Mouse (Mus musculus) limb, embryonic 14.5 days (tissue): Measurements from ENCODE around the gene Prpf31. TPM values are rescaled to one million over a fixed set of nuclear protein-coding genes. Genes with fewer than 3 reads are reported as not detected.

Experiments used
- ATAC-seq: fragments of 200-750 bp; cut with Nextera tagmentation; 2 replicates; pipeline ENCODE4 v1.8.0; 2017; ENCODE audit warnings: low read depth, moderate number of reproducible peaks, moderate TSS enrichment; ENCODE audit not compliant: low FRiP score
- DNase-seq: peaks from one replicate; pipeline ENCODE4 v3.0.0-alpha.2; 2015; ENCODE audit warnings: low spot score
- H3K27ac ChIP-seq: fragments of 300-500 bp; sonication (generic); replicated peaks from 2 replicates; pipeline ENCODE4 v1.5.1; 2014; ENCODE audit warnings: low read depth, mild to moderate bottlenecking, low read length, moderate library complexity, mixed read lengths
- H3K27me3 ChIP-seq: fragments of 300-500 bp; sonication (generic); 2 replicates; pipeline ENCODE4 v1.6.1; 2014; ENCODE audit warnings: low read length, mixed read lengths; ENCODE audit not compliant: control insufficient read depth, insufficient read depth
- H3K36me3 ChIP-seq: fragments of 300-500 bp; sonication (generic); 2 replicates; pipeline ENCODE4 v1.6.1; 2014; ENCODE audit warnings: mild to moderate bottlenecking, low read length, moderate library complexity, mixed read lengths; ENCODE audit not compliant: control insufficient read depth, insufficient read depth
- H3K4me1 ChIP-seq: fragments of 300-500 bp; sonication (generic); 2 replicates; pipeline ENCODE4 v1.6.1; 2014; ENCODE audit warnings: antibody characterized with exemption, low read length, mixed read lengths; ENCODE audit not compliant: control insufficient read depth, insufficient read depth
- H3K4me2 ChIP-seq: fragments of 300-500 bp; sonication (generic); replicated peaks from 2 replicates; pipeline ENCODE4 v1.6.1; 2014; ENCODE audit warnings: low read depth, mild to moderate bottlenecking, low read length, moderate library complexity; ENCODE audit not compliant: severe bottlenecking
- H3K4me3 ChIP-seq: fragments of 300-500 bp; sonication (generic); replicated peaks from 2 replicates; pipeline ENCODE4 v1.5.1; 2014; ENCODE audit warnings: low read length
- H3K9ac ChIP-seq: fragments of 300-500 bp; sonication (generic); 2 replicates; pipeline ENCODE4 v1.6.1; 2014; ENCODE audit warnings: mild to moderate bottlenecking, low read depth, low read length, moderate library complexity; ENCODE audit not compliant: severe bottlenecking
- H3K9me3 ChIP-seq: fragments of 300-500 bp; sonication (generic); 2 replicates; pipeline ENCODE4 v1.6.1; 2016; ENCODE audit warnings: low read length; ENCODE audit not compliant: control insufficient read depth
- POLR2A ChIP-seq: fragments of 200-500 bp; IDR thresholded peaks from 2 replicates; pipeline ENCODE4 v1.8.0; 2012; ENCODE audit warnings: inconsistent platforms, mild to moderate bottlenecking, moderate library complexity, borderline replicate concordance; ENCODE audit not compliant: insufficient read depth, insufficient read length; ENCODE audit errors: extremely low read depth
- WGBS: fragments of 180-500 bp; shearing (Covaris S2); extraction: QIAGEN DNeasy Blood & Tissue Kit; methylation state at CpG from one replicate; pipeline ENCODE4 v1.1.7; 2014; 5-methylcytosine and 5-hydroxymethylcytosine counted together
- microRNA-seq: library from miRNA; unstranded; fragments of <30 nt; microRNA quantifications from one replicate; pipeline ENCODE4, GENCODE M21; 2016
- polyA plus RNA-seq, 2 experiments: library from polyadenylated mRNA; depleted of rRNA in 1 of 2; stranded (reverse) in 1 of 2; unstranded in 1 of 2; fragments of >200 nt; fragmentation: Nextera tagmentation in 1 of 2; extraction: Ambion mirVana in 1 of 2; gene quantifications; 2 replicates each; pipeline versions ENCODE4 v1.2.1 to v1.2.3; 2012 to 2014

The Prpf31 gene
- polyA plus RNA-seq, 2 experiments, result 64.9 to 85.6 TPM

DNA sequence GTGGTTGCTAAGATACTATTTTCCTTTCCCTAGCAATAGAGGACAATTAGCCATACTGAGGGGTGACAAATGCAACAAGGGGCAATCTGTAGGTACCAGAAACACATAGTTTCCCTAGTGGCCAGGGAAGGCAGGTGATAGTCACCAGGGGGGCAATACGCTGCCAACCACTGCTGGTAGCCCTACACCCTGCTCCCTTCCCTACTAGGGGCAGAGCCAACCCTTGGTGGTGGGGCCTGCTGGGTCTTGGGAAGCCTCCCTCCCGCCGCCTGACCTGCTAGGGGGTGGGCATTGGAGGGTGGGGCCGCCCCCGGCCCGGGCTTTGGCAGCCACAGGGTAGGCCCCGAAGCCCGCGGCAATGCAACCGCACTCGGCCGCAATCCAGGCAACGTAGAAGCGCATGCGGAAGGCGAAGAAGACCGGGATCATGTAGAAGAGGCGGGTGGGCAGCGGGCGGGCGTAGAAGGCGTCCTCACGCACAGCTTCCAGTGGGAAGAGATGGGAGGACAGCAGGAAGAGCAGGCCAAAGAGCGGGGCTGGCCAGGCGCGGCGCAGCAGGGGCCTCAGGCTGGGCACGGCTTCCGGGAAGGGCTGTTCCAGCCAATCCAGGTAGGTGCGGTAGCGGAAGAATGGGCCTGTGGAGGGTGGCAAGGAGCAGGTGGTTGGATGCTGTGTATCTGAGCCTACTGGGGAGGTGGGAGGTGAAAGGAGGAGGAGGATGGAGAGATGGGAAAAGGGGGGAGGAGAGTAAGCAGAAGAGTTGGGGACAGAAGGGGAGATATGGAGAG is 55.8 kb downstream of the Prpf31 start:
- H3K27me3 ChIP-seq, result no peaks in the 10 kb centered on the region
- H3K4me1 ChIP-seq, result no peaks in the 10 kb centered on the region
- no peak overlapping the region for H3K9ac ChIP-seq
- H3K4me3 ChIP-seq, result no peak overlapping the region
- no peak overlapping the region for H3K27ac ChIP-seq
- WGBS, result 87% methylated on average over 31 of the region's 31 CpGs
- DNase-seq, result no peak
- H3K9me3 ChIP-seq, result no peaks in the 10 kb centered on the region
- H3K36me3 ChIP-seq, result peaks cover 64% of the 10 kb centered on the region
- no peak overlapping the region for H3K4me2 ChIP-seq
- ATAC-seq, result no peak
- no peak for TF ChIP-seq POLR2A

DNA sequence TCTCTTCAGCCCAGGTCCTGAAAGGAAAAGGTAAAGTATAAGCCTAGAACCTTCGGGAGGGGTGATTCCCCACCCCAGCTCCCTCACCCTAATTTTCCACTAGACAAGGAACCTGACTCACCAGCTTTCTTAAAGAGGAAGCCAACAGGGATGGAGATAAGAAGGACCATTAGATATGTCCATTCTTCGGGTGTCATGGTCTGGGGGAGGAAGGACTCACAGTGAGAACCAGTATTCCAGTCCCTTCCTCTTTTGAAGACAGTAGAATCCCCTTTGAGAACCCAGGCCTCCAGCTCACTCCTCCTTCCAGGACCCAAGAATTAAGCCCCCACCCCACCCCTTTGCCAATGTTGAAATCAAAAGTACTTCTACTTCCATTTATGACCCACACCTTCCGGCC is 62.1 kb downstream of the Prpf31 start:
- 35% methylated on average over 3 of the region's 3 CpGs for WGBS
- TF ChIP-seq POLR2A, result no peak
- Histone ChIP-seq H3K36me3 (peaks cover 34% of the 10 kb centered on the region), H3K4me3 (peak overlapping the region; percentile 78), H3K4me2 (peak overlapping the region; percentile 90), H3K9ac (peak overlapping the region; percentile 89), H3K9me3 (no peaks in the 10 kb centered on the region), H3K27me3 (no peaks in the 10 kb centered on the region), H3K4me1 (peaks cover 13% of the 10 kb centered on the region), H3K27ac (0 out of 2 replicates have a peak overlapping the region, but pooled peaks have one; percentile 94)
- DNase-seq (no peak), ATAC-seq (no peak)

Small RNAs within 50 kb of the gene (microRNA-seq; reads per million reads assigned to microRNA genes)
- gene Gm25100 (not detected), gene Mir3572 (1.8 reads per million)

Other genes starting within 250 kb of the Prpf31 start
- 4.0 and 5.5 TPM in 2 replicates for gene Cacng8, start 239.3 kb upstream of the Prpf31 start, polyA plus RNA-seq (2012; rRNA removed)
- 3.6 and 4.7 TPM in 2 replicates for gene Cacng8, start 239.3 kb upstream of the Prpf31 start, polyA plus RNA-seq (2014; fragmentation: Nextera tagmentation; extraction: Ambion mirVana)
- gene Cacng6, start 205.8 kb upstream of the Prpf31 start, polyA plus RNA-seq (2012; rRNA removed), result 8.0 and 8.9 TPM in 2 replicates
- 7.1 and 10.0 TPM in 2 replicates for gene Cacng6, start 205.8 kb upstream of the Prpf31 start, polyA plus RNA-seq (2014; fragmentation: Nextera tagmentation; extraction: Ambion mirVana)
- gene Tarm1, start 127.4 kb upstream of the Prpf31 start, polyA plus RNA-seq (2012; rRNA removed), result 0.48 and 0.65 TPM in 2 replicates
- 0.80 and 0.92 TPM in 2 replicates for gene Tarm1, start 127.4 kb upstream of the Prpf31 start, polyA plus RNA-seq (2014; fragmentation: Nextera tagmentation; extraction: Ambion mirVana)
- gene Oscar, start 13.8 kb upstream of the Prpf31 start, polyA plus RNA-seq (2012; rRNA removed), result 1.1 and 1.9 TPM in 2 replicates
- 0.40 TPM in 2 replicates for gene Oscar, start 13.8 kb upstream of the Prpf31 start, polyA plus RNA-seq (2014; fragmentation: Nextera tagmentation; extraction: Ambion mirVana)
- gene Ndufa3, start 12.6 kb upstream of the Prpf31 start, polyA plus RNA-seq (2012; rRNA removed), result 232 and 238 TPM in 2 replicates
- gene Ndufa3, start 12.6 kb upstream of the Prpf31 start, polyA plus RNA-seq (2014; fragmentation: Nextera tagmentation; extraction: Ambion mirVana), result 494 and 527 TPM in 2 replicates
- 21.5 and 31.9 TPM in 2 replicates for gene Tfpt, start 56 bp upstream of the Prpf31 start, polyA plus RNA-seq (2012; rRNA removed)
- 24.7 and 24.8 TPM in 2 replicates for gene Tfpt, start 56 bp upstream of the Prpf31 start, polyA plus RNA-seq (2014; fragmentation: Nextera tagmentation; extraction: Ambion mirVana)
- gene Cnot3, start 15.3 kb downstream of the Prpf31 start, polyA plus RNA-seq (2012; rRNA removed), result 108 and 144 TPM in 2 replicates
- gene Cnot3, start 15.3 kb downstream of the Prpf31 start, polyA plus RNA-seq (2014; fragmentation: Nextera tagmentation; extraction: Ambion mirVana), result 63.8 and 72.1 TPM in 2 replicates
- gene Leng1, start 35.9 kb downstream of the Prpf31 start, polyA plus RNA-seq (2012; rRNA removed), result 6.0 and 10.5 TPM in 2 replicates
- 12.6 and 14.6 TPM in 2 replicates for gene Leng1, start 35.9 kb downstream of the Prpf31 start, polyA plus RNA-seq (2014; fragmentation: Nextera tagmentation; extraction: Ambion mirVana)
- gene Tmc4, start 47.6 kb downstream of the Prpf31 start, polyA plus RNA-seq (2012; rRNA removed), result 20.2 and 21.0 TPM in 2 replicates
- 4.8 and 5.1 TPM in 2 replicates for gene Tmc4, start 47.6 kb downstream of the Prpf31 start, polyA plus RNA-seq (2014; fragmentation: Nextera tagmentation; extraction: Ambion mirVana)
- 193 and 271 TPM in 2 replicates for gene Tsen34, start 62.9 kb downstream of the Prpf31 start, polyA plus RNA-seq (2012; rRNA removed)
- gene Tsen34, start 62.9 kb downstream of the Prpf31 start, polyA plus RNA-seq (2014; fragmentation: Nextera tagmentation; extraction: Ambion mirVana), result 273 and 276 TPM in 2 replicates
- gene Mboat7, start 63.5 kb downstream of the Prpf31 start, polyA plus RNA-seq (2012; rRNA removed), result 73.9 and 98.7 TPM in 2 replicates
- 51.2 and 53.3 TPM in 2 replicates for gene Mboat7, start 63.5 kb downstream of the Prpf31 start, polyA plus RNA-seq (2014; fragmentation: Nextera tagmentation; extraction: Ambion mirVana)
- 2,914 and 3,913 TPM in 2 replicates for gene Rps9, start 74.0 kb downstream of the Prpf31 start, polyA plus RNA-seq (2012; rRNA removed)
- 1,650 and 1,670 TPM in 2 replicates for gene Rps9, start 74.0 kb downstream of the Prpf31 start, polyA plus RNA-seq (2014; fragmentation: Nextera tagmentation; extraction: Ambion mirVana)
- gene Pirb, start 90.4 kb downstream of the Prpf31 start, polyA plus RNA-seq (2012; rRNA removed), result 1.0 and 1.4 TPM in 2 replicates
- gene Pirb, start 90.4 kb downstream of the Prpf31 start, polyA plus RNA-seq (2014; fragmentation: Nextera tagmentation; extraction: Ambion mirVana), result 1.0 and 1.6 TPM in 2 replicates
- not detected in 2 replicates for gene Gm15448, start 195.7 kb downstream of the Prpf31 start, polyA plus RNA-seq (2012; rRNA removed)
- not detected in 2 replicates for gene Gm15448, start 195.7 kb downstream of the Prpf31 start, polyA plus RNA-seq (2014; fragmentation: Nextera tagmentation; extraction: Ambion mirVana)
- 0.09 and 0.22 TPM in 2 replicates for gene Pira2, start 215.1 kb downstream of the Prpf31 start, polyA plus RNA-seq (2012; rRNA removed)
- gene Pira2, start 215.1 kb downstream of the Prpf31 start, polyA plus RNA-seq (2014; fragmentation: Nextera tagmentation; extraction: Ambion mirVana), result 0.12 and 0.32 TPM in 2 replicates